Mouse (Mus musculus) layer of hippocampus, postnatal 10 days (tissue): ENCODE measurements at regions not wholly inside any gene's neighbourhood (a gene's known extent, or its start where the extent isn't known, plus 50 kb on each side); places are given as distances from the start of the nearest gene placed in this dataset.
A peak's percentile ranks its signal among the peaks of the same experiment; 100 is the strongest.

Experiments
- DNase-seq, 2 experiments: peaks; one replicate each; pipeline ENCODE4 v3.0.0; 2021; ENCODE audit warnings: low spot score in 2 of 2

DNA sequence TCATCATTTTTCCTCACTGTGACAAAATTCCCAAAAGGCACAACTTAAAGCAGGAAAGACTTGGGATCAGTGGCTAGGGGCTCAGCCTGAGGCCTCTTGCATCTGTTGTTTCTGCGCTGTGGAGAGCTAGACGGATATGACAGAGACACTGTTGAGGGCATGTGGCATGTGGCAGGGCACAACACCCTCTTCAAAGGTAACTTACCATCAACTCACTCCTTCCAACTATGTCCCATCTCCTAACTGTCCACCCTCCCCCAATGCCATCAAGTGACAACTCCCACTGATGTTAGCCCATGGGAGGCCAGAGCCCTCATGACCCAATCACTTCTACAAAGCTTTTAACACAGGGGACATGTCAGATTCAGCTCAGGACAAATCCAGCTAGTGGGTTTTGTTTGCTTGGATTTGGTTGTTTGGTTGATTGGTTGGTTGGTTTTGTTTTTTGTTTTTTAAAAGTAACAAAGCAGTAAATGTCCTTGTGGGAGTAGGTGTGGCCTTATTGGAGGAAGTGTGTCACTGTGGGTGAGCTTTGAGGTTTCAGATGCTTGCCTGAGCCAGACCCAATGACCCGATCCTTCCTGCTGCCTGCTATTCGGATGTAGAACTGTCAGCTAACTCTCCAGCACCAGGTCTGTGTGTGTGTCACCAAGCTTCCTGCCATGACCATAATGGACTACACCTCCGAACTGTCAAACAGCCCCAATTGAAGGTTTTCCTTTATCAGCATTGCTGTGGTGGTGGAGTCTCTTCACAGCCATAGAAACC is 53.2 kb upstream of the Lef1 start:
- DNase-seq: no peak

DNA sequence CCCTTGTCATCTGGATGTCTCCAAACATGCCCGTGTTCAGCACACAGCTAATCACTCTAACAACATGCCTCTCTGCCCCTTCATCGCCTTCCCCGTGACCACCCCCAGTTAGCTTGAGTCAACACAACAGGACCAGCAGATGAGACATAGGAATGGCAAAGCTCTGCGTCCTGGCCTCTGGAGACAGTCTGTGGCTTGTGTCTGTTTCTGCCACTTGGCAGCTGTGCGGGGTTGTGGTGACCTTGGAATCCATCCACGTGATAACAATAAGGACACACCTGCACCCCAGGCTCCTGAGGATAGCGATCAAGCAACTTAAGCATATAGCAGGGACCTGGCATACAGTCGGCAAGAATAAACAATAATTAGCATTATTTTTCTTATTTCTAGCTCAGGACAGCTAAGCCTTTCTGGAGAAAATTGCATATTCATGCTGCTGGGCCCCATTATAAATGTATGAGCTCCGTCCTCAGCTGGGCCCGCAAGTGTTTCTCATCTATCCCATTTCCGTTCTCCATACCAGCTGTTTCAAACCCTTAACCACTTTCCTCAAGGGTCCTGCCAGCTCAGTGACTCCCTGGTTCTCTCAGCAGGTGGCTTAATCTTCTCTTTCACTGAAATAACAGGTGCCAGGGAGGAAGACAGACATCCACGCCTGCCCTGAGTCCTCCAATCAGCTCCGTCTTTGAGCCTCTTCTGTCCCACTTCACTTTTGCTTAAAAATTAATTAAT is 55.9 kb upstream of the Lef1 start:
- no peak for DNase-seq

DNA sequence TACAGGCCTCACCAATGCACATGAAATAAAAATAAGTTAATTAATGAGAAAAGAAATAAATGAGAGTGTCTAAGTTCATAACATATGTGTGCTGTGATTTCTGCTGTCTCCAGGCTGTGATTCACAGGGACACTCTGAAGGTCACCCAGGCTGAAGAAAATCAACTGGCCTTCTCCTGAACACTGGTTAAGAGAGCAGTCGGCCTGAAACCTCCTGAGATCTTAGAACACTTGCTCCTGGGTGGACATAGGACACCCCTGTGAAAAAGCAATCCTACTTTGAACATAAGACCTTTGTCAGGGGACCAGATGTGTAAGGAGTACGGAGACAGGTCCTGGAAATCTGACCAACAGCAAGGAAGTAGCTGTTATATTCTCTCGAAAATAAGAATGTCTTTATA is 62.6 kb upstream of the Lef1 start:
- DNase-seq: no peak

DNA sequence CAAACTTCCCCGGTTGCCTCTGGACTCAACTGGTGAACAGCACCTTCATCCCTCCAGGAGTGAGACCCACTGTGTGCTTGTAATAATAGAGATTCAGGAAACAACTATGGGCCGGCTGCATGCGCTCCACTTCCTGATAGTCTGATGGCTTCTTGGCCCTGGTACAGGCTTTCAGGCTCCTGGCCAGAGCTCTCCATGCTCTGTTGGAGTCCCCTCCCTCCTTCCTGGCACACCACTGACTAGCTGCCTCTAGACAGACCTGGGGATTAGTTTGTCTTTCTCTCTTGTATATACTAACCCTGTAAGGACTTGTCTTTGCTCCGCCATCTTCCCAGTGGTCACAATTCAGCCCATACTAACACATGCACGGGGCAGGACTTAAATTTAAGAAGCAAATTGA is 63.9 kb upstream of the Lef1 start:
- peak; percentile 19 to 23 for DNase-seq

DNA sequence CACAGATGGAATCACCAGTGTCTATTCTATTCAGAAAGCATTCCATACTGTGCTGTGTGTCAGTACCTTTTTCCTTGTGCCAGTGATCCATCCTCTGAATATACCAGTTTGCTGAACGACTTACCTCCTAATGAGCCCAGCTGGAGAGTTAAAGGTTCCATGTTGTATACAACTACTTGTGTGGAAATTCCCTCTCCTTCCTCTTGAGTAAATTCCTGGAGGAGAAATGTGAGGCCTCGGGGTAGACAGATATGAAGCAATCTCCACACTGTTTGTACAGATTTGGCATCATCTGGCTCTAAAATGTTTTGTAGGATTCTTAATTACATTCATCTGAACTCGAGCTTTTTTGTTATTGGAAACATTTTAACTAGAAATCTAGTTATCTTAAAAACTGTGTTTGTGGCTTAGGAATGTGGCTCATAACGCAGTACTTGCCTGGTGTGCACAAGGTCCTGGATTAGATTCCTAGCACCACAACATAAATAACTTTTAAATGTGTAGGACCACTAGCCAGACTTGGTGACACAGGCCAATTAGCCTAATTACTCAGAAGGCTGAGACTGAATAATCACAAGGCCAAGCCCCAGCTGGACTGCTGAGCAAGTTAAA is 70.0 kb upstream of the Lef1 start:
- DNase-seq: no peak

DNA sequence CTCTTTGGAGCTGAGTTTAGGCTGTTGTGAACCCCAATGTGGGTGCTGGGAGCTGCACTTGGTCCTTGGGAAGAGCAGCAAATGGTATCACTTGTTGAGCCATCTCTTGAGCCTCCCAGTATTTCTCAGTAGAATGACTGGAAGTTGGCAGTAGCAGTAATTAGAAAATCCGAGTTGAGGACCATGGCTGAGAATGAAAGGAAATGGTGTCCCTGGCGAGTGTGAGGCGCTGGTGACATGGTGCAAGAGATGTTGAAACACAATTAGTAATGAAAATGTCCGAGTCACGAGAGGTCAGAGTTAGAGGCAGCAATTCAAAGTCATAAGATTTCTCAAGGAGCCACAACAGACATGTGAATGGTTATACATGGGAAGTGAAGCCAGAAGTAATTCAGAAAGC is 73.2 kb upstream of the Lef1 start:
- DNase-seq: no peak

DNA sequence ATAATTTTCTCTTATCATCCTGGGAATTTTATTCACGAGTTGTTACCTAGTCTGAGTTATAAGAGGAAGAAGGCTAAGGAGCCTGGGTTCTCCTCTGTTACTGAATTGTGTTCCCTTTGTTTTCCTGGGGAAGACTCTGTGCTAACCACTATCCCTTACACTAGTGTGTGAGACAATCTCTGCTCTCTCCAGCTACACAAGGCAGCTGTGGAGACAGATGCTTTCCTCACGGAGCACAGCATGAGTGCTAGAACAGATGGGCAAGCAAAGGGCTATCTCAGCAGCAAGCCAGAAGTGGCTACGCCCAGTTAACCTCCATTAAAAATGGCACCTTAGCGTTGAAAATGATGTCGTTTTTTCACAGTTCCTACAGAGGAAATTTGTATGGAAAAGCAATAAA is 75.5 kb upstream of the Lef1 start:
- no peak for DNase-seq

DNA sequence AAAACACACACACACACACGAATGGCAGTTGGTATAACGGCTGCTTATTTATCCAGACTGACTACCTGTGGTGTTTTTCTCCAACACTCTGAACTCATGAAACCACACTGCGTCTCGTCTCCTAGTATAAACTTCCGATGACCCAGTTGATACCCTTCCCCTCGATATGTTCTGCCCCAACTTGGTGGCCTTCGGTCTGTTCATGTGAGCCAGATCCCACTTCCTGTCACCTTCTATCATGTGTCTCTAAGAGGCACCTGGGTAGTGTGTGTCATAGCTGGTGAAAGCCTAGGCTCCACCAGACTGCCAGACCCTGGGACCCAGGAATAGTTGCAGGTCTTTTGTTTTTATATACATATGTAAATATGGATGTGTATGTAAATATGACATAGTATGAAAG is 83.9 kb upstream of the Lef1 start:
- DNase-seq: no peak

DNA sequence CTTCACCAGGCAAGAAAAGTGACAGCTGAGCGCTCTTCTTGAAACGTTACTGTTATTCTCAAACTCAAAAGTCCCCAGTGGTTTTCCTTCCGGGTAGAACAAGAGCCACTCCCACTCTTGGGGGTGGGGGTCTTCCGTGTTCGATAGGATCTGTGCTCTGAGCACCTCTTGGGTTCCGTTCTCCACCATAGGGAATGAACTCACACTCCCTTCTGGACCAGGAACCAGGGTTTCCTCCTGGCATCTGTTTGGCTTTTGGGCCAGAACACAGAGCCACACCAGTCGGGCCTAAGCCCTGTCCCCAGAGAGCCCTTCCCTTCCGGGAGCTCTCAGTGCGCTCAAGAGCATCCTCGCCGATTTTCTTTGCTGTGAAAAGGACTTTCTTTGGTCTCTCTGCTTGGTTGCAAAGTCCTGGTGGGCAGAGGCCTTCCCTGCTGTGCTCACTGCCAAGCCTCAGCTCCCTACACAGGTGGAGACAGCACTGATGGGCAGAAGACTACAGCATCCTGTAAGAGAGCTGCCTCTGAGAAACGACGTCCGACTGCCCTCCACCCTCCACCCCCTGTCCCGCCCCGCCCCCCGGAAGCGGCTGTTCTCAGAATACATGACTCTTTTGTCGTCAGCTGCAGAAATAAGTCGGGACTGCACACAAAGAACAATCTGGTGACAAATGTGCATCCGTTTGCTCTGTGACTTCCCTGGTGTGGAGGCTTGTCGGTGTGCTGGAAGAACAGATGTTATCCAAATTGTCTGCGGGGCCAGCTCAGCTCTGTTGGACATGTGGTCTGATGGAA is 90.9 kb upstream of the Lef1 start:
- no peak for DNase-seq

DNA sequence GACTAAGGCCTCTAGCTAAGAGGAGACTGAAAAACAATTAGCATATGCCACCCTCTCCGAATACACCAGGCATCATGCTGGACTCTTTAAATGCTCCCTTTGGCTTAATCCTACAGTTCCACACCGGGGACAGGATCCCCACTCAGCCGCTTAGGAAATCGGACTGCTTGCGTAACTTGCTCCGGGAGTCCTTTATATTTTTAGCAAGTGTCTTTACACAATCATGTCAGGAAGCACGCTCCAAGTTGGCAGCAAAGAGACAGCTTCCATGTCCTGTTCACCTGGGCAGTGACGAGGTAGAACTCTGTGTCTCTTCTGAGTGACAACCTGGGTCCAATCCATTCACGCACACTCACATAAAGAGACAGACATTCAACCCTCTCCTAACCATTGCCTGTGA is 92.4 kb upstream of the Lef1 start:
- no peak for DNase-seq

DNA sequence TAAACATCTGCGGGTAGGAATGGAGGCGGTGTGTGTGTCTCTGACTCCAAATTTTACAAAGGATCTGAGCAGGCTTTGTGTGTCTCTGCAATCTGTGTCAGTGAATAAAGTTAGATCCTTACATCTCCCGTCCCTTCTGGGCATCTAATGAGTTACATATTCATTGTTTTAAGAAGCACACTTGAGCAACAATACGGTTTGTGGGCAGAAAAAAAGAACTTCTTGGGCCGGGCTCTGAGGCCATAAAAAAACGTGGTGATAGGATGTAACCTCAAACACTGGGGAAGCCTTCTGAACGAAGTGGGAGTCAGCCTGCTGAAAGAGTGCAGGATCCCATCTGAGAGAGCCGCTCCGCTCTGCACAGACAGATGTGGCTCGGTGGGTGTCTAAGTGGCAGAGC is 94.2 kb upstream of the Lef1 start:
- DNase-seq: no peak

DNA sequence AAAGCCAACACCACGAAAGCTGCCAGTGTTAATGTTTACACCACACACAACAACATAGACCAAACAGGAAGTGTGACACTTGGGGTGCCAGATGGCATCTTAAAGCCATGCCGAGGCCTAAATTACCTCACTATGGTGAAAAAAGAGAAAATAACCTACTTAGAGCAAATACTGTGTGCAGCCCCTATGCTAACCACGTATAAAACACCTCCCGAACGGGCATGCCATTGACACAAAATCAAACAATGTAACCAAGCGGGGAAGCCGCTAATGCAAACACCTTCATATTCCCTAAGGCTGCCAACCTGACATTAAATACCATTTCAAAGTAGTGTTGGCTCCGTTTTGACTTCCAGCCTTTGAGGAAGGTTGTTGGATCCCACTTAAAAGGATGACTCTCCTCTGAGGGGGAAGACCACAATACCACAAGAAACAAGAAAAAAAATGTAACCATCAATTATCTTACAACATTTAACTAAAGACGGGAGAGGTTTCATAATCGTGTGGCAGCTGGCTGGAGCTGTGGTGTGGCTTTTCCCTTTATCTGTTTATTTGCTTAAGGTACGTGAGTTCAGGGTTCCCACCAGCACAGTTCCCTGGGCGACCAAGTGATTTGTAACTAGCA is 96.1 kb upstream of the Lef1 start:
- DNase-seq: no peak

DNA sequence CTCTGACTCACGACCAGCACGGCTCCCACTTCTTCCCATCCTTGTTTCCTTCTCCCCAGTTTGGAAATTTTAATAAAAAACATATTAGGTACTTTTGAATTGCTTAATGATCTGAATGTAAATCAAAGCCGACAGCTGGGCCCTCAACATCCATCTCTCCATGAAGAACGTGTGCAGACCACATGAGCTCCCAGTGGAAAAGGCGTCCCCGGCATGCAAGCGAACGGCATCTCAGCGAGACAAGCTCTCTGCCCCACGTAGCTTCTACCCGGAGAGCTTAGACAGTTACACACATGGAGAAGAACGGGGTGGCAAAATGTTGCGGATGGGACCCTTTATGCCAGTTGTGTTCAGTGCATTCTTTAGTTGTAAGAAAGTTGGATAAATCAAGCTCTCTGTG is 109.6 kb upstream of the Lef1 start:
- DNase-seq: no peak

DNA sequence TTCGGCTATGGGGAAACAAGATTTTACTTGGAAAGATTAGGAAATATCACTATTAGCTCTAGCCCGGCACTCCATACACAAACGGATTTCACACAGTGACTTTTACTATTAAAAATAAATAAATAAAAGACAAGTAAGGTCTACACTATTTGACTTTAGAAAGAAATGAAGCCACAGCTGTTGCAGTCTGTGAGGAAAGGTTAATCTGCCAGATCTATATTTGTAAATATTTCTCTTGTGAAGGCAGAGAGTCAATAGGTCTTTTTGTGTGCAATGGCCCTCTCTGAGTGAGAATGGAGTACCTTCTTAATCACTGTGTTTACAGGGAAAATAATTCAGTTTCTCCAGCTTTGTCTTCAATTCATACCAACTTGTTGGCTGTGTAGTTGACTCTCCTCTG is 110.0 kb upstream of the Lef1 start:
- no peak for DNase-seq

DNA sequence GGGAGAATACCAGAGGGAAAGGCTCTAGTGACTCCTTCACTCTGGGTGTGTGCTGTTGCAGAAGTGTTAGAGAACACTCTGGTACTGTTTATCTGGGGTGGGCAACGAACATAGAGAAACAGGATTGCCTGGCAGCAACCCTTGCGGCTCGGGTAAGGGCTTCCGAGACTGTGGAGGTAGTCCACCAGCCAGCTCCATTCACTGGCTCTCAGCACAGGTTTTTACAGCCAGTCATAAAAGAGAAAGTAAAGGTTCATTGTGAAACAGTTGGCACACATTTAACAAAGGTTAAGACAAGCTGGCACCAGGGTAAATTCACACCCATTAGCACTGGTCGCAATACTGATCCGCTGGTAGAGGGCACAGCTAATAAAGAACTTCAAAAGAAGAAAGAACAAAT is 110.5 kb upstream of the Lef1 start:
- DNase-seq: no peak

DNA sequence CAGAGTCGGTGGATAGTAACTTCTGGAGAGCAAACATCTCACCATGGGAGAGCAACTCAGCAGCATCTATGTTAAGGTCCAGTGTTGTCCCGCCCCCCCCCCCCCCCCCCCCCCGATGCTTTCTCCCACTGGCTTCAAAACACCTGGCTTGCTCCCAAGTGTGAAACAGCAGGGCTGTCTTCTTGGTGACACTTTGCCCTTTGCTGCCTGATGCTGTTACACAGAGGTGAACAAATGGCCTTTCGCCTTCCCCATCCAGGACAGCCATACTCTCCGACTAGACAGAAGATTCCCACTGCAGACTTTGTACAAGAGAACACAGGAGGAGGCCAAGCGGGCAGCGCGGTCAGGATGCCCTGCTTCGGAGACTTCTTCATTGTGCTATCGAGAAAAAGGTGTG is 111.8 kb upstream of the Lef1 start:
- DNase-seq: no peak

DNA sequence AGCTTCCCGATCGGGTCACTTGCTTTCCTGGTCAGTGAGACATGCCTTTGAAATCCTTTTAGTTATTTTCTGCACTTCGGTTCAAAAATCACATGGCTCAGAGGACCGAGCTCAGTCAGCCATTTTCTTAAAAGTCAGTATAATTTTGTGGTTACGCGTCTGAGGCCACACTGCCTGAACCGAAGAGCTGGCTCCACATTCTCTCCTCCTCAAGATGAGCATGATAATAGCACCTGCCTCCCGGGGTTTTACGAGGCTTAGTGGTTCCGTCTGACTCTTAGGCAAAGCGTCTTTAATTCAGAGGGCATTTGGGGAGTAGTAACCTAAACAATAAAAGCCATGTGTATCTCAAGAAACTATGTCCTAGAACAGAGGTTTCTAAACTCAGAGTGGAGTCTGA is 113.5 kb upstream of the Lef1 start:
- no peak for DNase-seq

DNA sequence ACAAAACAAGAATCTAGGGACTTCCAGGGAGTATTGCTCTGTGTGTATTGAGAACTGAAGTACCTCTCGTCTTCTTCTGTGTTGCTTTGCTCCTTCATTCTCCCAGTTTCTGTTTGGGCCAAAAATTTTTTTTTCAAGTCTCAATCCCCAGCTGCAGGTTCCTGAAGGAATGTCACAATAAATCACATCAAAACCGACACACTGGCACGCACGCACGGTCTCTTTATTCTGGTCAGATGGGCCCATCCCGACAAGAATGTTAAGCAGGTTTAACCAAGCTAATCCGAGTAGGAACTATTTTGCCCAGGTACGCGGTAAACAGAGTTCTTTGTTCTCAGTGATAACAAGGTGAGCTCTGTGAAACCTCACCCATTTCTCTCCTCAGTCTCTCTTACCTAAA is 118.3 kb upstream of the Lef1 start:
- no peak for DNase-seq

DNA sequence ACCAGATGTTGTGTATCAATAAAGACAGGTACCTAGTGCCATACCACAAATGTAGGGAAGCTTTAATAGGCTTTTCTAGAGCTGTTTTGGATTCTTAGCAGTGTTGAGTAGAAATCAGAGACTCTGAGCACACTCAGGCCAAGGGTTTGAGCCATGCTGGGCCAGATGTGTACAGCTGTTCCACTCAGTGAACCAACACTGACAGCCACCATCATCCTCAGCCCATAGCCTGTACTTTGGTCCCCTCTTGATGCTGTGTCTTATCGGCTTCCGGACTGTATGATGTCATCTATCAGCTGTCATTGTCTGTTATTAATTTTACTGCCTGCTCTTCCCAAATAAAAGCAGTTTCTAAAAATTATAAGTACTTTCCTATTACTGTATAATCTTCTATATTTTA is 123.6 kb upstream of the Lef1 start:
- no peak for DNase-seq

DNA sequence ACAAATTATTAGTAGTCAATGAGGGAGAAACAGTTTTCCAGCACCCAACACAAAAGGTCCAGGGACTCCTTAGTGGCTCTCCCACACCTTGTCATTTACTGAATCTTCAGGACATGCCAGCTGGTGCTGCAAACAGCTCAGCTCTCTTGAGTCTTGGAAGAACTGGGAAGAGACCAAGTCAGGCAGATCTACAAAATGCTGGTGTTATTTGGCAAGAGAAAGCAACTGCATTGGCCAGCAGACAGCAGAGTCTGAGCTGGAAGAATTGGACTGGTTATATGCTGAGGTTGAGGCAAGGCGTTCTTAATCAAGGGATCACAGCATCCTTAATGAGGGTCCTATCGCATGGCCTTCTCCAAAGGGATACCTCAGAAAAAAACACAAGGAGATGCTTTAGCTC is 124.2 kb upstream of the Lef1 start:
- no peak for DNase-seq

DNA sequence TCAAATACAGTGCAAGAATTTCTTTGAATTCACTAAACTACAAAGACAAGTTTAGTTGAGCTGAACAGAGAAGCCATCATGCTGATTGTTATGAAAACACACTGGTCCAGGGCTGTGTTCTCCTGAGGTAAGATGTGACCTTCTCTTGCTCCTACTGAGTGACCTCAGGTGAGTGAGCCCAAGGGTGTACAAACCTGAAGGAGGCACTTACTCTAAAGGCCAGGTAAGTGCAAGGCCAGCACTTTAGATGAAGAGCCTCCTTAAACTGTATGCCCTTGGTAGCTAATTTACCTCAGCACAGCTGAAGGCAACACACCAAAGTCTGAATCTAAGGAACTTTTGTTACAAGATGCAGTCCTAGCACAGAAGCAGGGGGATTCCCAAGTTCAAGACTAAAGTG is 128.7 kb upstream of the Lef1 start:
- no peak for DNase-seq
